Mouse (Mus musculus): Measurements from ENCODE around the gene Fn3k.
A peak's percentile ranks its signal among the peaks of the same experiment; 100 is the strongest.

GRCm38 (mm10) chr11:121387750-121388553 lies 46.8 kb upstream of the Fn3k start, which contains the start of gene Rab40b:
- TF ChIP-seq CTCF (IDR thresholded peaks at IDR 0.05; ENCODE audit: borderline replicate concordance, extremely low read depth, insufficient read depth, insufficient read length) (no peak), POLR2A (IDR thresholded peaks at IDR 0.05; ENCODE audit: borderline replicate concordance, extremely low read depth, insufficient read depth, insufficient read length, poor library complexity, severe bottlenecking) (0 out of 2 replicates have a peak, but pooled peaks have one; percentile 33)
